In the genomic region with DNA sequence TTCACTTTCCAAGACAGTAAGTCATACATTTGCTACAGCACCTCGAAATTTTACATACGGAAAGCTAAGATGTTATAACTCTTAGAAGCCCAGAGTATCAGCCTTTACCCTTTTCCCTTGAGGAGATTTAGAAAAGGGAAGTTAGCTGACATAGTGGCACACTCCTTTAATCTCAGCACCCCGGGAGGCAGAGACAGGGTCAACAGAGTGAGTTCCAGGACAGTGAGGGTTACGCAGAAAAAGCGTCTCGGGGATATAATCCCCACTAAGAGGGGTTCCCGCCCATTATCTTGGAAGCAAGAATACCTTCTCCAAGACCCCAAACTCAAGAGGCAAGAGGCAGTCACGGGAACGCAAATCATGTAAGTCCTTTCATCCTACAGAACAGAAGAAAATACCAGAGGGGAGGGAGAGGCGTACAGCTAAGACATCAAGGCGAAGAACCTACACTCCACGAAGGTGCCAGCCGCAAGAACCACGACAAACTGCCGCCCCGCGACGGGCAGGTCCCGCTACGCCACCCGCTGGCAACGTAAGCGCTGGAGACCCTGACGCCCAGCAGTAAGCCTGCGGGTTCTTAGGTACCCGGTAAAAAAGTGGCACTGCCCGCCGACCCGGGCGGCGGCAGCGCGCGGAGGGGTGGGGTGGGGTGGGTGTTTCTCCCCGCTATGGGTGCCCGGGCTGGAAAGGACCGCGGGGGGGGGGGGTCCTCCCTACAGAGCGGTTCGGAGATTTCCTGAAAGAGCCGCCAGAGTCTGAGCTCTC, we compare ENCODE assay signal across 8 mouse cellular contexts. TPM values are rescaled to one million over a fixed set of nuclear protein-coding genes. Genes with fewer than 3 reads are reported as not detected.
DNase-seq lines count a peak whose midpoint lies in the region; ATAC-seq and TF ChIP-seq lines count a peak whose summit lies in the region.

No protein-coding gene starts in this region.

- no peaks in the 10 kb centered on the region for H3K9me3 ChIP-seq in forebrain, postnatal 0 days (ENCODE audit: low read length)
- H3K9me3 ChIP-seq in intestine, embryonic 16.5 days (ENCODE audit: control insufficient read depth, low read length): no peaks in the 10 kb centered on the region
- no peaks in the 10 kb centered on the region for H3K9me3 ChIP-seq in liver, embryonic 12.5 days (replicated peaks)

- peak; percentile 45 for DNase-seq in left cerebral cortex, adult 2 months (ENCODE audit: extremely low spot score in 1 of 2, low spot score in 2 of 2)
- DNase-seq in left cerebral cortex, adult 11 months (ENCODE audit: low spot score): no peak
- DNase-seq in cerebellum, adult 11-12 months: peak; percentile 54
- DNase-seq in forebrain, postnatal 0 days: peak; percentile 59
- DNase-seq in testis, postnatal 14 days (ENCODE audit: low spot score): peak; percentile 45

- intact Hi-C loops in left cerebral cortex, adult 2 months (cut with DNase I): loop anchor here (2.0 to 5.0 kb wide), 3 partner anchors 67 to 116 kb away; a partner anchor contains a TSS

- 4% methylated on average over 40 of the region's 41 CpGs for WGBS in forebrain, postnatal 0 days
- WGBS in intestine, embryonic 16.5 days: 3% methylated on average over 37 of the region's 41 CpGs
- 2% methylated on average over 41 of the region's 41 CpGs for WGBS in liver, embryonic 12.5 days (ENCODE audit: insufficient replicate concordance)

- H3K4me1 ChIP-seq in forebrain, postnatal 0 days (ENCODE audit: insufficient read depth): peaks cover 12% of the 10 kb centered on the region
- H3K4me1 ChIP-seq in intestine, embryonic 16.5 days (ENCODE audit: control insufficient read depth, insufficient read depth, low read length): peaks cover 10% of the 10 kb centered on the region
- H3K4me1 ChIP-seq in liver, embryonic 12.5 days: peaks cover 36% of the 10 kb centered on the region

- ATAC-seq in forebrain, postnatal 0 days: no peak; the same call in 1 of the 2 replicates
- ATAC-seq in intestine, embryonic 16.5 days: no peak; the same call in 1 of the 2 replicates
- ATAC-seq in liver, embryonic 12.5 days: peak; percentile 36
- 0 out of 2 replicates have a peak, but pooled peaks have one; percentile 16 for ATAC-seq in monocyte, adult 5-6 weeks (replicated peaks; ENCODE audit: insufficient number of reproducible peaks, low FRiP score, low TSS enrichment, poor library complexity, severe bottlenecking)

- peak overlapping the region; percentile 63 for H3K4me3 ChIP-seq in left cerebral cortex, adult 2 months
- peak overlapping the region; percentile 96 for H3K4me3 ChIP-seq in forebrain, postnatal 0 days (ENCODE audit: low read depth, low read length)
- H3K4me3 ChIP-seq in intestine, embryonic 16.5 days (ENCODE audit: low read length): peak overlapping the region; percentile 98
- H3K4me3 ChIP-seq in liver, embryonic 12.5 days: peak overlapping the region; percentile 99

- no peaks in the 10 kb centered on the region for H3K36me3 ChIP-seq in forebrain, postnatal 0 days (ENCODE audit: insufficient read depth)
- no peaks in the 10 kb centered on the region; the same call in 1 of the 2 replicates for H3K36me3 ChIP-seq in intestine, embryonic 16.5 days (ENCODE audit: control insufficient read depth, insufficient read depth, low read length)
- H3K36me3 ChIP-seq in liver, embryonic 12.5 days: peaks cover 22% of the 10 kb centered on the region

- TF ChIP-seq CTCF in left cerebral cortex, adult 2 months (IDR thresholded peaks at IDR 0.05): no peak; the same call in 1 of the 2 replicates
- peak; percentile 26; the same call in 1 of the 2 replicates for TF ChIP-seq CTCF in forebrain, postnatal 0 days (IDR thresholded peaks at IDR 0.05; ENCODE audit: low read depth)

- H3K27me3 ChIP-seq in forebrain, postnatal 0 days (ENCODE audit: insufficient read depth, low read length): no peaks in the 10 kb centered on the region
- H3K27me3 ChIP-seq in intestine, embryonic 16.5 days (replicated peaks; ENCODE audit: control insufficient read depth, insufficient read depth, low read length): no peaks in the 10 kb centered on the region
- H3K27me3 ChIP-seq in liver, embryonic 12.5 days (replicated peaks): no peaks in the 10 kb centered on the region

- peak overlapping the region; percentile 75 for H3K4me2 ChIP-seq in forebrain, postnatal 0 days (ENCODE audit: low read depth)
- peak overlapping the region; percentile 88 for H3K4me2 ChIP-seq in intestine, embryonic 16.5 days (ENCODE audit: low read depth, low read length)
- H3K4me2 ChIP-seq in liver, embryonic 12.5 days: peak overlapping the region; percentile 88

- peak overlapping the region; percentile 97 for H3K27ac ChIP-seq in left cerebral cortex, adult 2 months
- peak overlapping the region; percentile 91 for H3K27ac ChIP-seq in forebrain, postnatal 0 days (ENCODE audit: low read depth, low read length)
- peak overlapping the region; percentile 80 for H3K27ac ChIP-seq in intestine, embryonic 16.5 days (ENCODE audit: low read length)
- H3K27ac ChIP-seq in liver, embryonic 12.5 days: peak overlapping the region; percentile 90

- H3K9ac ChIP-seq in forebrain, postnatal 0 days: peak overlapping the region; percentile 93
- peak overlapping the region; percentile 98 for H3K9ac ChIP-seq in intestine, embryonic 16.5 days (ENCODE audit: low read depth, low read length)
- H3K9ac ChIP-seq in liver, embryonic 12.5 days: peak overlapping the region; percentile 99

RNA-seq across cellular contexts. Expression of a gene that starts 0.7 kb away (rescaled TPM):
- 10 to 100 TPM; 62.1 to 70.9 TPM for total RNA-seq in left cerebral cortex, adult 2 months (2021)
- 71.6 and 85.0 TPM in 2 replicates for total RNA-seq in forebrain, postnatal 0 days (2014; rRNA removed)
- polyA plus RNA-seq in forebrain, postnatal 0 days (2015; fragmentation: Nextera tagmentation; extraction: Ambion mirVana): 92.6 and 103 TPM in 2 replicates
- polyA plus RNA-seq in intestine, embryonic 16.5 days (2015; fragmentation: Nextera tagmentation; extraction: Ambion mirVana): 76.7 and 80.6 TPM in 2 replicates
- 29.4 and 31.1 TPM in 2 replicates for polyA plus RNA-seq in liver, embryonic 12.5 days (2016; fragmentation: Nextera tagmentation; extraction: Ambion mirVana)
- 52.7 to 65.3 TPM (median 65.1 TPM) in 3 replicates for total RNA-seq in monocyte, adult 5-6 weeks (2017)

RNA-seq across cellular contexts. Expression of a gene that starts 34.5 kb away (rescaled TPM):
- 10 to 100 TPM; 43.5 to 53.4 TPM for total RNA-seq in left cerebral cortex, adult 2 months (2021)
- 19.5 and 19.7 TPM in 2 replicates for total RNA-seq in forebrain, postnatal 0 days (2014; rRNA removed)
- polyA plus RNA-seq in forebrain, postnatal 0 days (2015; fragmentation: Nextera tagmentation; extraction: Ambion mirVana): 16.4 and 22.3 TPM in 2 replicates
- polyA plus RNA-seq in intestine, embryonic 16.5 days (2015; fragmentation: Nextera tagmentation; extraction: Ambion mirVana): 5.0 and 5.1 TPM in 2 replicates
- 0.63 and 0.87 TPM in 2 replicates for polyA plus RNA-seq in liver, embryonic 12.5 days (2016; fragmentation: Nextera tagmentation; extraction: Ambion mirVana)
- total RNA-seq in monocyte, adult 5-6 weeks (2017): not detected in 3 replicates

Comparison
In these comparisons a context has a peak if more than half of its experiments do, and no peak if none do; other contexts are left out.
1. ATAC-seq: peak in liver, embryonic 12.5 days (single experiment) and monocyte, adult 5-6 weeks (single experiment); none in forebrain, postnatal 0 days (single experiment) and intestine, embryonic 16.5 days (single experiment).
2. RNA of a gene that starts 34.5 kb away (total RNA-seq): 43.5 to 53.4 TPM in left cerebral cortex, adult 2 months and 19.5 to 19.7 TPM in forebrain, postnatal 0 days; not detected in monocyte, adult 5-6 weeks; every median in the first group is over 10 times any median in the second.
3. Peak in every context shown above with its lines, with median percentiles within 50 percentile points of each other: H3K27ac ChIP-seq, H3K4me3 ChIP-seq, H3K4me2 ChIP-seq and H3K9ac ChIP-seq.